Mouse (Mus musculus) liver, embryonic 16.5 days (tissue): ENCODE measurements around the gene Flrt1. TPM values are rescaled to one million over a fixed set of nuclear protein-coding genes. Genes with fewer than 3 reads are reported as not detected.

Source experiments
- ATAC-seq: fragments of 200-750 bp; cut with Nextera tagmentation; 2 replicates; pipeline ENCODE4 v1.8.0; 2017; ENCODE audit warnings: low read depth, mild to moderate bottlenecking, moderate number of reproducible peaks, moderate library complexity
- H3K27ac ChIP-seq: fragments of 300-500 bp; sonication (generic); 2 replicates; pipeline ENCODE4 v1.5.1; 2014; ENCODE audit warnings: mild to moderate bottlenecking, low read length
- H3K27me3 ChIP-seq: fragments of 300-500 bp; sonication (generic); 2 replicates; pipeline ENCODE4 v1.6.1; 2014; ENCODE audit warnings: low read depth, low read length, mixed read lengths; ENCODE audit not compliant: control insufficient read depth, insufficient read depth
- H3K36me3 ChIP-seq: fragments of 300-500 bp; sonication (generic); 2 replicates; pipeline ENCODE4 v1.6.1; 2014; ENCODE audit warnings: mild to moderate bottlenecking; ENCODE audit not compliant: control insufficient read depth, insufficient read depth
- H3K4me1 ChIP-seq: fragments of 300-500 bp; sonication (generic); 2 replicates; pipeline ENCODE4 v1.6.1; 2014; ENCODE audit warnings: low read depth, low read length, mixed read lengths; ENCODE audit not compliant: control insufficient read depth
- H3K4me2 ChIP-seq: fragments of 300-500 bp; sonication (generic); 2 replicates; pipeline ENCODE4 v1.6.1; 2014; ENCODE audit warnings: low read depth, low read length, mixed read lengths
- H3K4me3 ChIP-seq: fragments of 300-500 bp; sonication (generic); 2 replicates; pipeline ENCODE4 v1.5.1; 2014; ENCODE audit warnings: low read depth, mild to moderate bottlenecking, low read length
- H3K9ac ChIP-seq: fragments of 300-500 bp; sonication (generic); 2 replicates; pipeline ENCODE4 v1.6.1; 2014; ENCODE audit warnings: low read depth, low read length
- H3K9me3 ChIP-seq: fragments of 300-500 bp; sonication (generic); replicated peaks from 2 replicates; pipeline ENCODE4 v1.6.1; 2016; ENCODE audit warnings: low read length; ENCODE audit not compliant: control insufficient read depth
- WGBS: fragments of 180-500 bp; shearing (Covaris S2); extraction: QIAGEN DNeasy Blood & Tissue Kit; methylation state at CpG from one replicate; pipeline ENCODE4 v1.1.7; 2014; ENCODE audit not compliant: insufficient replicate concordance; 5-methylcytosine and 5-hydroxymethylcytosine counted together
- polyA plus RNA-seq: library from polyadenylated mRNA; unstranded; fragments of >200 nt; fragmentation: Nextera tagmentation; extraction: Ambion mirVana; gene quantifications from 2 replicates; pipeline ENCODE4 v1.2.1, GENCODE M21; 2015

Flrt1 gene
- polyA plus RNA-seq, 1 experiment from 2014 or later = 0.19 TPM

- H3K4me1 ChIP-seq = peaks cover 2% of the 10 kb centered on the region; the same call in 1 of the 2 replicates
- no peaks in the 10 kb centered on the region for H3K36me3 ChIP-seq
- no peak overlapping the region for H3K4me2 ChIP-seq
- ATAC-seq = no peak
- H3K27ac ChIP-seq = no peak overlapping the region
- H3K4me3 ChIP-seq = no peak overlapping the region
- H3K9me3 ChIP-seq = no peaks in the 10 kb centered on the region
- WGBS = 51% methylated on average over 3 of the region's 3 CpGs
- H3K9ac ChIP-seq = no peak overlapping the region
- H3K27me3 ChIP-seq = peaks cover 10% of the 10 kb centered on the region
Observed at GRCm38 (mm10) chr19:7099620-7100155, 5.8 kb downstream of the Flrt1 start.

- peaks cover 14% of the 10 kb centered on the region for H3K27me3 ChIP-seq
- H3K9ac ChIP-seq = no peak overlapping the region
- H3K4me2 ChIP-seq = no peak overlapping the region
- no peaks in the 10 kb centered on the region for H3K36me3 ChIP-seq
- 64% methylated on average over 5 of the region's 5 CpGs for WGBS
- no peak overlapping the region for H3K27ac ChIP-seq
- no peaks in the 10 kb centered on the region for H3K4me1 ChIP-seq
- ATAC-seq = no peak
- H3K9me3 ChIP-seq = no peaks in the 10 kb centered on the region
- H3K4me3 ChIP-seq = no peak overlapping the region
Observed at GRCm38 (mm10) chr19:7092756-7093155, 12.8 kb downstream of the Flrt1 start.

- peak; percentile 26; the same call in 1 of the 2 replicates for ATAC-seq
- Histone ChIP-seq H3K27me3 (peaks cover 9% of the 10 kb centered on the region), H3K27ac (0 out of 2 replicates have a peak overlapping the region, but pooled peaks have one; percentile 16)
Observed at GRCm38 (mm10) chr19:7091448-7092050, 14.0 kb downstream of the Flrt1 start.

DNA sequence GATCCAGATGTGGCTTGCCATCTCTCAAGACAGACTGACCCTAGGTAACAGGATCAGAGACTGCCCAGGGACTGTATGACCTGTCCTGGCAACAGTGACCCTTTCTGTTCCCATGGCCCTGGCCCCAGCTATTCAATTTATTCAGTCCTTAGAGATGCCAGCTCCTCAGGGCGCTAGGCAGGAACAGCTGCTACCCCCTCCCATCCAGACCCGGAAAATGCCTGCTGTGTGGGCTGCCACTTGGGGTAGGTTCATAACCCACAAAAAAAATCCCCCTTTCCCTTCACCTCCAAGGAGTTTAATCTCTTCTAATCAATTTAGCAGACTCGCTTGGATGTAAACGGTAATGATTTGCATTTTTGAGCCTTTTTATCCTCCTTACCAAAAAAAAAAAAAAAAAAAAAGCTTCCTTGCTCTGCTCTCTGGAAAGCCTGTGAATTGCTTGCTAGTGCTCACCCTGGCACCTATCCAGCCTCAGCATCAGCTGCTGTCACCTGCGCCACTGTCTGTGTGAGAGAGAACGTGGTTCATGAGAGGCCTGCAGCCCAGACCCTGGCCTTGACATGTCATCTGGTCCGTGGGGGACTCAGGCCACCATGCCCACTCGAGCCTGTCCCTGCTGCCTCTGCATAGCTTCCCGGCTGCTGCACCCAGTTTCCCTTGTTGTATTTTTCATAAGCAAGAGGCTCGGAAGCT, 15.0 kb downstream of the Flrt1 start:
- peaks cover 7% of the 10 kb centered on the region; the same call in 1 of the 2 replicates for H3K27me3 ChIP-seq

More at GRCm38 (mm10) chr19:7091448-7092050, 14.0 kb downstream of the Flrt1 start:
- Histone ChIP-seq H3K36me3 (no peaks in the 10 kb centered on the region), H3K4me3 (no peak overlapping the region), H3K9ac (no peak overlapping the region), H3K4me1 (no peaks in the 10 kb centered on the region), H3K9me3 (no peaks in the 10 kb centered on the region), H3K4me2 (no peak overlapping the region)
- 65% methylated on average over 10 of the region's 10 CpGs for WGBS

GRCm38 (mm10) chr19:7089842-7090251, 15.7 kb downstream of the Flrt1 start:
- Histone ChIP-seq H3K27me3 (peaks cover 7% of the 10 kb centered on the region; the same call in 1 of the 2 replicates), H3K36me3 (no peaks in the 10 kb centered on the region), H3K9ac (no peak overlapping the region), H3K4me2 (no peak overlapping the region), H3K4me3 (no peak overlapping the region), H3K4me1 (no peaks in the 10 kb centered on the region), H3K27ac (no peak overlapping the region), H3K9me3 (no peaks in the 10 kb centered on the region)
- WGBS = 32% methylated on average over 7 of the region's 7 CpGs
- peak; percentile 65 for ATAC-seq

More for the DNA sequence above, 15.0 kb downstream of the Flrt1 start:
- no peak overlapping the region for H3K4me3 ChIP-seq
- no peak overlapping the region for H3K4me2 ChIP-seq
- no peak for ATAC-seq
- 49% methylated on average over 10 of the region's 10 CpGs for WGBS
- no peak overlapping the region for H3K9ac ChIP-seq
- H3K4me1 ChIP-seq = no peaks in the 10 kb centered on the region
- H3K27ac ChIP-seq = 0 out of 2 replicates have a peak overlapping the region, but pooled peaks have one; percentile 12
- no peaks in the 10 kb centered on the region for H3K36me3 ChIP-seq
- H3K9me3 ChIP-seq = no peaks in the 10 kb centered on the region

GRCm38 (mm10) chr19:7089050-7089449, 16.5 kb downstream of the Flrt1 start:
- H3K4me2 ChIP-seq = no peak overlapping the region
- H3K4me1 ChIP-seq = no peaks in the 10 kb centered on the region
- no peak overlapping the region for H3K9ac ChIP-seq
- no peaks in the 10 kb centered on the region for H3K9me3 ChIP-seq
- H3K27ac ChIP-seq = no peak overlapping the region
- H3K4me3 ChIP-seq = no peak overlapping the region
- peaks cover 7% of the 10 kb centered on the region; the same call in 1 of the 2 replicates for H3K27me3 ChIP-seq
- no peak for ATAC-seq
- no peaks in the 10 kb centered on the region for H3K36me3 ChIP-seq
- WGBS = 47% methylated on average over 5 of the region's 5 CpGs

- Histone ChIP-seq H3K4me2 (no peak overlapping the region), H3K36me3 (no peaks in the 10 kb centered on the region), H3K4me1 (no peaks in the 10 kb centered on the region), H3K27me3 (peaks cover 7% of the 10 kb centered on the region; the same call in 1 of the 2 replicates), H3K9ac (no peak overlapping the region), H3K9me3 (no peaks in the 10 kb centered on the region), H3K27ac (no peak overlapping the region), H3K4me3 (no peak overlapping the region)
- WGBS = 20% methylated on average over 9 of the region's 9 CpGs
- no peak for ATAC-seq
Observed at GRCm38 (mm10) chr19:7088558-7088957, 17.0 kb downstream of the Flrt1 start.

DNA sequence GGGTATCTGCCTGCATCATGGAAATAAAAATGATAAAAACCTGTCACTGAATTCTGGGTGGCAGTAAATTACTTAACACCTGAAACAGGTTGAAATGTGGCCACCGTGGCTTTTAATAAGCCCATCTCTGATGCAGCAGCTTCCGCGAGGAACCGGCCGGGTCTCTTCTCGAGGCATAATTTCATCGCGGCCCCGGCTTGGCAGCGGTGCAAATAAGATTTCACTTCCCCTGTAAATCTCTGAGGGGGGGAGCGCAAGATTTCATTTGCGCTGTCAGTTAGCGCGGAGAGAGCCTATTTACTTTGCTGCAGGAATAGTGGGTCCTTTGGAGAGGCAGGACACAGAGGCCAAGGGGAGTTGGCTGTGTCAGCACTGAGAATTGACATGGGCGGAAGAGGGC, 20.8 kb downstream of the Flrt1 start:
- H3K4me3 ChIP-seq = no peak overlapping the region
- peaks cover 7% of the 10 kb centered on the region; the same call in 1 of the 2 replicates for H3K27me3 ChIP-seq

More for the DNA sequence above, 20.8 kb downstream of the Flrt1 start:
- 73% methylated on average over 15 of the region's 15 CpGs for WGBS
- H3K9ac ChIP-seq = no peak overlapping the region
- no peak overlapping the region for H3K4me2 ChIP-seq
- no peak overlapping the region for H3K27ac ChIP-seq
- H3K36me3 ChIP-seq = no peaks in the 10 kb centered on the region
- H3K9me3 ChIP-seq = no peaks in the 10 kb centered on the region
- H3K4me1 ChIP-seq = no peaks in the 10 kb centered on the region
- no peak for ATAC-seq
